Mouse (Mus musculus) T-helper 2 cell (primary cell): ENCODE measurements around the gene Zyg11b.

Experiments
- in situ Hi-C: fragments of 300-600 bp; cut with MboI, MseI; formaldehyde crosslinking; loops from one replicate; pipeline ENCODE4 v1.15.1; 2025; ENCODE audit warnings: high pct_unique_total_duplicates

The Zyg11b gene

DNA sequence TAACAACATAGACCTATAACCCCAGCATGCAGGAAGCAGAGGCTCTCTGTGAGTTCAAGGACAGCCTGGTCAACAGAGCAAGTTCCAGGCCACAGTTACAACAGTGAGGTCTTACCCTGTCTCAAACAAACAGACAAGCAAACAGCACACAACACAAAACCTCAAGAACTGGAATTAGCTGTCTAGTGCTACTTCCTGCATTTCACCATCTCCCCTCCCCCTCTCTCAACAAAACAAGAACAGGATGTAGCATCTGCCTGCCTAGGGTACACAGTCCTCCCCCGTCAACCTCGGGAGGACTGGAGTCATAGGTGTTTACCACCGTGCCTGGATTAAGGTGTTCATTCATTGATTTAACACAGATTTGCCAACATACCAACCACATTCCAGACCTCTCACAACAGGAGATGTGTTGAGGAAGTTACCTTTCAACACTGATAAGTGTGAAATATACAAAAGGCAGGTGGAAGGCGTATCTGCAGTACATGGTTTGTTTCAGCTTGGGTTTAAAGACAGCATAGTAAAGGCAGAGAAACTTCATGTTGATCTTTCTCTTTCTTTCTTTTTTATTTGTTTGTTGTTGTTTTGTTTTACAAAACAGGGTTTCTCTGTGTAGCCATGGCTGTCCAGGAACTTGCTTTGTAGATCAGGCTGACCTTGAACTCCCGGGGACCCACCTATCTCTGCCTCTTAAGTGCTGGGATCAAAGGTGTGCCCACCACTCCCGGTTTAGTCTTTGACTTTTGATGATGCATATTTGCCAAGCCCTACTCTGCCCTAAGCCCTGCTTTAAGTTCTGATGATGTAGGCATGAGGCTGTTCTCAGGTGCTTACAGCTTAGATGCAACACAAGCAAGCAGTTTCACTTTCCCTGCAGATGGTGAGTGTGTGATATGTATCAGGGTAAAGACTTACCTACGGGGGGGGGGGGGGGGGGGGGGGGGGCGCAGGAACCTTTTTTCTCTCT lies 18.0 kb upstream of the Zyg11b start:
- in situ Hi-C loops, result no loop called here

DNA sequence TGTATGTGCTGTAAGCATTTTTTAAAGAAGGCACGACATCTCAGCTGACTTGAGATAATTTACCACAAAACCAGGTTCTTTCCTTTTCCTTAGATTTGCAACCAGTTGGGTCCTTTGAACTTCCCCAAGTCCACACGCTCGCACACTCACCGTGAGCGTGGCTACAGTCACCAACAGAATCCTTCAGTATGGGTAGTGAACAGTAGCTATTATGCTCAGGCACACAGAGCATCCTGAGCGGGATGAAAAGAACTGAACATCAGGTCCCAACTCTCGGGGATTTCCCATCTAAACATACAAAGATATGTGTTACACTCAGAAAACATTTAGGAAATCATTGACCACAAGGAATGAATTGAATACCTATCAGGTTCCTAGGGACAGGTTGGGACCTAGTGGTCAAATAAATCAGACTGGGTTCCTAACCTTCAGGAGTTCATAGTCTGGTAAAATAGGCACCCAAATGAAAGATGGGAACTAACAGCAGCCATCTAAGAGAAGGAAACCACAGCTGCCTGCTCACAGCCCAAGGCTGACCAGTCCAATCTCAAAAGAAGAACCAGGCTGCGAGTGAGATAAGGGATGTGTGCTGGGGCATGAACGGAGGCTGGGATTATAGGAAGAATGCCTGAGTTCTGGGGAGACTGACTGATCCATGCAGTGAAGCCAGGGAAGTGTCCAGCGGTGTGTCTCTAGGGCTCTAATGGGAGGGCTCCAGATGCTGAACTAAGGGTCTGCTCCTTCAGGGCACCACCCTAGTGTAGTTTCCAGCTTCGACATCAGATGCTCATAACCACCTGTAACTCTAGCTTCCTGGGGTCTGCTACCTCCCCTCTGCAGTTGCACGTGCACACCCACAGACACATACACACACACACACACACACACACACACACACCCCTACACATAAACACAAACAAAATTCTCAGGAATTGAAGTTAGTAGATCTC lies 17.0 kb upstream of the Zyg11b start:
- in situ Hi-C loops, result no loop called here

DNA sequence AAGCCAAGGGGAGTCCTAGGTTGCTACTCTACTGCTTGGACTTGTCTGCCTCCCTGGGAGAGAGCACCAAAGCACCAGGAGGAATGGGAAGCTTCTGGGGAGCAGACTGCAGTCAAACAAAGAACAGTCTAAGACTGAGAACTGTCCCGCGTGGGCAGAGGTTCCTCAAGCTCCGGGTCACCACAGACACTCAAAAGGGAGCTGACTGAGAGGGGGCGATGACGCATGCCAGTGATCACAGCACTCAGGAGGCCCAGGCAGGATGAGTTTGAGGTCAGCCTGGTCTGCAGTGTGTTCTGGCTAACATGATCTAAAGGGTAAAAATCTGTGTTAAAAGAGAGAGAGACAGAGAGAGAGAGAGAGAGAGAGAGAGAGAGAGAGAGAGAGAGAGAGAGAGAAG lies 13.1 kb upstream of the Zyg11b start:
- in situ Hi-C loops, result loop anchor here (5.0 kb wide), 1 partner anchor 52 kb away; no protein-coding TSS in a partner anchor

DNA sequence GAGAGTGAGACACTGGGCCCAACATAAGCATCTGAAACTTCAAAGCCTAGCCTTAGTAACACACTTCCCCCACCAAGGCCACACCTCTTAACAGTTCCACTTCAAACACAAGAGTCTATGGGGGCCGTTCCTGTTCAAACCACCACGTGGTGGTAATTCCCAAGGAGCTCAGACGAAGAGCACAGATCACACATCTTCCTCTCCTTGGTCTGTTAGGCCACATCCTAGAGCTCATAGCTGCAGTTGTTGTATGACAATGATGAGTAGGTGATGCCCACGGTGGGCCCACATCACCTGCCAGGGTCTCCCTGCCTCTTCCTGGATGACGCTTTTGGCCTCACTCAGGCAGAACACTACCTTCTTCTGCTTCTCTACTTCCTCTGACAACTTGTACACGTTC lies 9.8 kb upstream of the Zyg11b start:
- in situ Hi-C loops, result loop anchor here (5.0 kb wide), 1 partner anchor 48 kb away; no protein-coding TSS in a partner anchor

DNA sequence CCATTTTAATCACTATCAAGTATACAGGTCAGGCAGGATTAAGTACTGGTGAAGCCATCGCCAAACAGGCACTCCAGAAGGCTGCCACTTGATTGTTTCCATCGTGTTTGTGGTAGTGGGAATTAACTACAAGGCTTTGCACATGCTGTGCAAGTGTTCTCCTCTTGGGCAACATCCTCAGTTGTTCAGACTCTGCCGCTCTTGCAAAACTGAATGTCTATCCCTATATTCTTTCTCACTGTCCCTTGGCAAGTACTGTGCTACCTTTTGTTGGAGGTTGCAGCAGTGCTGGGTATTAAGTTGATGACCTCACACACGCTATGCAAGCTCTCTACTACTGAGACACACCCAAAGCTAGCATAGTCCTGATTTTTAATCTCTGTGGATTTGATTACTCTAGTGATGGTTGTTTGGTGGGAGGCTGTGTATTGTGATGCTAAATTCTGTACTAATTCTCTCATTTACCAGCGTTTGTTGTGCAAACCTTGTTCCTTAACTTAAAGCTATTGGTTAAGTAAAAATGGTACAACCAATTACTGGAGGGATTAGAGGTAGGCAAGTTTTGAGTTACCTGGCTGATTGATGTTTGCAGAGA lies 1.5 kb upstream of the Zyg11b start:
- in situ Hi-C loops, result no loop called here

DNA sequence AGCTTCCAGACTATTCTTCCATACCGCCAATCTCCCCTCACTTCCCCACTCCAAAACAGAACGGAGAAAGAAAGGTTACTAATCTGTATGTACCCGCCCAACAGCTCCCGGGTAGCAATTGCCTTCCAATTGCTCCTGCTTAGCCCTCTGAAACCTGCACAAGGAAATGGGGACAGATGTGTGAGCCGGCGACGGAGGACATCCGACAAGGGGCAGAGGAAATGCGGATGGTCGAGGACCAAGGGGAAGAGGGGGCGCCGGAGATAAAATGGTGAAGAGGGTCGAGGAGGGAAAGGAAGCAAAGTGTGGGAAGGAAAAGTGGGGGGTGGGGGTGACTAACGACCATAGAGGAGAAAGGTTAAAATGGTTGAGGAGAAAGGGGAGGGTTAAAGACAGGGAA lies 630 bp downstream of the Zyg11b start:
- in situ Hi-C loops, result no loop called here

DNA sequence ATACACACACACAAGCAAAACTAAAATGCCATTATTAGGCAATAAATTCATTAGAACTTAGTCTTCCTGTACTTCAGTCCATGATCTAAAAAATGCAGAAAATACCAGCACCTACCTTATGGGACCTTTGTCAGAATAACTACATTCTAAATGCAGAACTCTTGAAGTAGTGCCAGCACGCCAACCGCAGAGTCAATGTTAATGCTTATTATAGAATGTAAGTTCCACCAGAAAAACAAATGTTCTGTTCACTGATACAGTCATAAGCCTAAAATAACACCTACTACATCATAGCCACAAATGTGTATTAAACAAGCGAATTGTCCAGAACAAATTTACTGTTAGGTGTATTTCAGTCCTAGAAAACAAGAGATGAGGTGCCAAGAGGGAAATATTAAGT lies 23.9 kb downstream of the Zyg11b start:
- in situ Hi-C loops, result no loop called here

DNA sequence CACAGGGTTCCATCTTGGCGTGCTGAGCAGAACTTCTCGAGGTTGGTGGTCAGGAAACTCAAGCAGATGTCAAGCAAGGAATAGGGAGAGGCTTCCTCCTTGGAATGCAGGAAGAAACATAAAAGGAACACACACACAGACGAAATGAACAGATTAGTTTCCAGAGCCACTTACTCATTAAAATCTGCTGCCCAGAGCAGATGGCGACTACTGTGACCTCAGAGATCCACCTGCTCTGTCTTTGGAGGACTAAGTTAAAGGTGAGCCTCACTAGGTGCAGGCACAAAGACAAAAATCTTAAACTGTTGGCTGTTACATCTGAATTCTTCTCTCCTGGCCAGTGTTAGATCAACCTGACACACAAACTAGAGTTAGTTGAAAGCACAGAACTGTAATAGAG lies 28.6 kb downstream of the Zyg11b start:
- in situ Hi-C loops, result no loop called here

DNA sequence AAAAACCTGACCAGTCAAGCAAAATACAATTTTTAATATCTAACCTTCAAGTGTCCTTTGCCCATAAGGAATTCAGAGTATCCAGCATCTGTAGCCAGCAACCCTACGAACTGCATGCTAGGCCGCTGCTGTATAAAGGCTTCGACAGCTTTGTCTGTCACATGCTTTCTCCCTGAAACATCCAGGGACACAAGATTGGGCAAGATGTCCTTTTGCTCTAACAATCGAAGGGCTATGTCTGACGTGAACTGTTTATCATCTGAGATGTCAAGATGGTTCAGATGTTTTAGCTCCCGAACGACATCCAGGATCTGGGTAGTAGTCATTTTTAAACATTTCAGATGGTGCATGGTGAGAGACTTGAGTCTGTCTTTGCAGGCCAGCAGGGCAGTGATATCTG lies 35.1 kb downstream of the Zyg11b start:
- in situ Hi-C loops, result no loop called here

DNA sequence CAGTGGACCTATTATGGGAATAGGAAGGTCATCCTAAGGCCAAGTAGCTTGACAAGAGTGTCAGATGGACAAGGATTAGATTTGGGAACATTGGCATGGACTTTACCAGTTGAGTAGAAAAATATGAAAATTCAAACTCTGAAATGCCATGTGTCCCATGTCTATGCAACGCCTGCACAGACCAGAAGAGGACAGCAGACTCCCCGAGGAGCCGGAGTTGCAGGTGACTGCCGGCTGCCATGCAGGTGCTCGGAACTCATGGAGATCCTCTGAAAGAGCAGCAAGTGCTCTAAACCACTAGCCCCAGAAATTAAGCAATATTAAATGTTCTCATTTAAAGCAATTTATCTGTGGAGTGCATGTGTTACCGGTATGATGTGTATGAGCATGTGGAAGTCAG lies 47.6 kb downstream of the Zyg11b start:
- in situ Hi-C loops, result no loop called here

DNA sequence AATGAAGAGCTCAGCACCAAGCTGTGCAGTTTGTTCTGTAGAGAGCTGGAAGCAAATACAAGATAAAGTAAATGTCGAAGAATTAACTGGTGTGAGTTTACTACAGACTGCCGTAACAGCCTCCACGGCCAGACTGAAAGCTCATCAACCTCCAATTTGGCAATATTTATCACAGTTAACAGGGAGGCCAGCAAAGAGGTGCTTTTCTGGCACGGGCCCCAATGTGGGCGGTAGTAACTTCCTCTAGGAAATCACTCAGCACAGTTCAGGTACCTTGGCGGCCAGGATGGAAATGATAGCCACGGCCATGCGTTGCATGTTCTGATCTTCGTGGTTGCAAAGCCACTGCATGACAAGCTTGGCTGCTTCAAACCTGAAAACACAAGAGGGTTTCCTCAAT lies 50.4 kb downstream of the Zyg11b start:
- in situ Hi-C loops, result no loop called here

DNA sequence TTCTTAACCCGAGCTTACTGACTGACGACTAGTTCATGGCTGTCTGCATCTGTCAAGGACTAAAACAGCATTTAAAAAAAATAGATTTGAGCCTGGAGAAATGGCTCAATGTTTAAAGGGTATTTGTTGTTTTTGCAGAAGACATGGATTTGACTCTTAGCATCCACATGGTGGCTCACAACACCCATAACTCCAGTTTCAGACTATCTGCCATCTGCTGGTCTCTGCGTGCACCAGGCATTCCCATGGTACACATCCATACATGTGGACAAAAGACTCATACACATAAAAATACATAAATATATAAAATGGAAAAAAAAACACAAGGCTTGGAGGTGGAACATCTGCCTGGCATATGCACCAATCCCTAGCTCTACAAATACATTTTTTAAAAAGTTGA lies 51.6 kb downstream of the Zyg11b start:
- in situ Hi-C loops, result no loop called here

DNA sequence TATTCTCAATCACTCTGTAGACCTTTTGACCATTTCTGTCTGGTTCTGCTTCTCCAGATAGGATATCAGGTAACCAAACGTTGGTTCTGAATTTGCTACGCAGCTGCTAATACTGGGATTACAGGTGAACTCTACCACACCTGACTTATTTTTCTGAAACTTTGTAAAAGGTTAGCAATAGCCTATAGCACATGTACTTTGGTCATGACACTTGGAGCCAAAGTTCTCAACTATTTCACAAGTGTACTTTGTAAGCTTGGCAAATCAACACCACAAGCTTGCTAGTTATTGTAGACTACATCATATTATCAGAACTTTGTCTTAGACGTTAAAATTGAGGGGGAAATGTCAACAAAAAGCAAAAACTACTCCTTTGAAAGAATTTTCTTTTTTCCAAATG lies 67.2 kb downstream of the Zyg11b start:
- in situ Hi-C loops, result no loop called here

DNA sequence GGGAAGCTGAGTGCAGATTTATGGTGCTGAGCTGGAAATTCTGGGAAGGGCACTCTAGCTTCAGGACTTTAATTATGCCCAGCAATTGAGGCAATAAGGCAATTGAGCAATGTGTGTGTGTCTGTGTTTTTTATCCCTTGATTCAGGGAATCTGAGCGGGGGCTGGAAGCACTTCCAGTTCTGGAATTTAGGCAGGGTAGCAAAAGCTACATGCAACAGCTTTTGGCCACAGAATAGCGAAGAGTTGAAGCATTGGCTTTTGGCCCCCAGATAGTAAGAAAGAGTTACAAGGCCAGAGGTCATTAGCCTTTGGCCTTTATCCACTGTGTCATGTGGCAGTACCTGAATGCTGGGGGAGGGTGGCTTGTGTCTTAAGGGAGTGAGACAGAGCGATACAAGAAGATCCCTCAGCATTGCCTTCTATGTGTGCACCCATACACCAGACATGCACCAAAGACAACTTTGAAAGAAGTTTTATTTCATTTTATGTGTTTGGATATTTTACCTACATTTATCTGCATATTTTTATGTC lies 75.5 kb downstream of the Zyg11b start:
- in situ Hi-C loops, result no loop called here

DNA sequence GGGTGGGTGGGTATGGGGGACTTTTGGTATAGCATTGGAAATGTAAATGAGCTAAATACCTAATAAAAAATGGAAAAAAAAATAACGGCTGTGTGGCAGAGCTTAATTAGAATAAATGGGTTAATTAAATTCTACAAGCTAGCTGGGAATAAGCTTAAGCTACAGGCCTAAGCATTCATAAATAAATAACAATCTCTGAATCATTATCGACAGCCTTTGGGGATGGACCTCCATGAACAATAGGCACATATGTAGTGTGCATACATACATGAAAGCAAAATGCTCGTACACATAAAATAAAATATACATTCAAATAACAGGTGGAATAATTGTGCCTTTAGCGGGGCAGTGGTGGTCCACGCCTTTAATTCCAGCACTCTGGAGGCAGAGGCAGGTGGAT lies 78.4 kb downstream of the Zyg11b start:
- in situ Hi-C loops, result no loop called here

DNA sequence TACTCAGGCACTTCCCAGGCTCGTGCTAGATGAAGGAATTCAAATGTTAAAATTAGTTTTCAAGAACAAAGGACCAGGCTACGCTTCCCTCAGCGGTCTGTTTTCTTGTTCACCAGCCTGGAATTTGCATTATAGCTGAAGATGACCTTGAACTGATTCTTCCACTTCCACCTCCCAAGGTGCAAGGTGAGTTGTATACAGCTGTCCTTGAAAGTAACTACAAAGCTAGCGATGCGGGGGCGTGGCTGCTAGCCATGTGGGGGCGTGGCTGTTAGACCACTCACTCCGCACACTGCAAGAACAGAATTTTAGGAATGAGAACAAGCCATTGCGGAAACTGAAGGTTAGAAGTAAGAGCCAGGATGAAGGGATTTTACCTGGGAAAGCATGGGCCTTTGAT lies 81.9 kb downstream of the Zyg11b start:
- in situ Hi-C loops, result no loop called here

DNA sequence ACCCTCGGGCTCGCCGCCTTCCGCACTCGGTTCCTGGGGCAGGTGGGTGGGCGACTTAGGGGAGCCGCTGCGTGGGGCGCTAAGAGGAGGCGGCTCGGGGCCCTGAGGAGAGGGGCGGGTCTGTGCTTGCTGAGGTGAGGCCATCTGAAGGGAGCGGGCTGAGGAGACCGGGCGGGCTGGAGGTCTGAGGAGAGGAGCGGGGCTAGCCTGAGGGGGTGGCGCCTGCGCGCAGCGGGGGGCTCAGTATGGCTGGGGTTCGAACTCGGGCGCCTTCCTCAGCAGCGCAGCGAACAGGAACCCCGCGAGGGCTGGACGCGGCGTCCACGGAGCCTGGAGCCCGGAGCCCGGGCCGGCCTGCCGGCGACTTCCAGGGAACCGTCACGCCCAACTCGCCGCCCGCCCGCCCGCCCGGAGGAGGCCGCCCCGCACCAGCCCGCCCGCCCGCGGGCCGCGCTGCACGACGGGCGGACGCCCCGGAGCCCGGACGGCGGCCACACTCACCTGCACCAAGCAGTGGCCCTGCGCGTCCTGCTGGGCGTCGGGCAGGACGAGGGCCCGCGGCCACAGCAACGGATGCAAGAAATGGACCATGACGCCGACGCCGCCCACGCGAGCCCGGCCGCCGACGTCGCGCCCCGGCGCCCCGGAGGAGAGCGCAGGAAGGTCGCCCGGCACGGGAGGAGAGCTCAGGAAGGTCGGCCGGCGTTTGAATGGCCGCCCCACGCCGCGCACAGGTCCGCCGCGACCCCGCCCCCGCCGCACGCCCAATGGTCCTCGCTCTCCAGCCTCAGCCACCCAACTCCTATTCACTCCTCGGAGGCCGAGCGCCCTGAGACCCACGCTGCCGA lies 83.3 kb downstream of the Zyg11b start, which contains the start of gene Zyg11a:
Gene Zyg11a (minus strand): TSS at position 717 of the 848 bp plus-strand sequence.
- in situ Hi-C loops, result no loop called here

DNA sequence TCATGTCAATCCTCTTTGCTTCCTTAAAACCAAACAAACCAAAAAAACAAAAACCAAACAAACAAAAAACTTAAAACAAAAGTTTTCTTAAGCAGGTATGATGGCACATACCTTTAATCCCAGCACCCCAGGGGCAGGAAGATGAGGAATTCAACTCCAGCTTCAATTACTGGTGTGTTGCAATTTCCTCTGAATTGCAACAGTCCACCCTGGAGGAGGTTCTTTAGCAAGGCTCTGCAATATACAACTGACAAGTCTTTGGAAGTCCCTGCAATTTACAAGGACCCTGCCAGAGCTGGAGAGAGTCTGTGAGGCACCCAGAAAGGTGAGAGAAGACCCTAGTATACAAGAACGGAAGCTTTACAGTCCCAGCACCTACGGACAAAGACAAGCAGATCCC lies 87.9 kb downstream of the Zyg11b start:
- in situ Hi-C loops, result no loop called here

DNA sequence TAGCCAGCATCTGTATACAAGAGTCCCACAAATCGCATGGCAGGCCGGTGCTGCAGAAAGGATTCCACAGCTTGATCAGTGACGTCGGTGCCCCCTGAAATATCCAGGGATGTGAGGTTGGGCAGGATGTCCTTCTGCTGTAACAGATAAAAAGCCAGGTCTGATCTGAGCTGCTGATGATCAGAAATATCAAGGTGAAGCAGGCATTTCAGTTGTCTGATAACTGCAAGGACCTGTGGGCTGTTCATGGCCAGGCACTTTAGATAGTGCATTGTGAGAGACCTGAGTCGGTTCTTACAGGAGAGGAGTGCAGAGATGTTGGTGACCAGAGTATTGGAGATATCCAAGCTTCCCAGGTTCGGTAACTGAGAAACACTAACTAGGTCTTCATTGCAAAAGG lies 96.3 kb downstream of the Zyg11b start:
- in situ Hi-C loops, result no loop called here

DNA sequence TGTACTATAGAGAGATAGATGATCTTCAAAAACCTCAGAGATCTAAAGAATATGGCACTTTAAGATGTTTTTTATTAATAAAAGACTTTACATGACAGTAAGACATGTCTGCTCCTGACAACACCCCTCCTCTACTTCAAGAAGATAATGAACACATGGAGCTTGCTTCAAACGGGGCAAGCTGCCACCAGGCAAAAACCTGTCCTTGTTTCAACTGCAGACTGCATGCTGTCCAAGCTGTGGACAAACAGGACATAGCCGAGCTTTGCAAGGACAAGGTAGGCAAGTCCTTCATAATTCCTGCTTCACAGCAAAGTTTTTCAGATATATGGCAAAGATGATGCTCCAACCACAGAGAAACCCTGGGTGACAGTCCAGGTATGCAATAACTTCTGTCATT lies 101.7 kb downstream of the Zyg11b start:
- in situ Hi-C loops, result no loop called here
